Mouse (Mus musculus) olfactory bulb, adult 2 months (tissue): ENCODE measurements at regions not wholly inside any gene's neighbourhood (a gene's known extent, or its start where the extent isn't known, plus 50 kb on each side); places are given as distances from the start of the nearest gene placed in this dataset.

ENCODE experiments used
- H3K27ac ChIP-seq: fragments of 200-500 bp; 2 replicates; pipeline ENCODE4 v1.5.1; 2012; ENCODE audit warnings: low read depth, low read length; ENCODE audit not compliant: insufficient read depth
- H3K4me1 ChIP-seq: fragments of 200-500 bp; 2 replicates; pipeline ENCODE4 v1.6.1; 2012; ENCODE audit warnings: low read length; ENCODE audit not compliant: control insufficient read depth, insufficient read depth
- H3K4me3 ChIP-seq: fragments of 200-500 bp; 2 replicates; pipeline ENCODE4 v1.5.1; 2012; ENCODE audit warnings: mild to moderate bottlenecking, low read depth, low read length, moderate library complexity; ENCODE audit not compliant: insufficient read depth
- CTCF ChIP-seq: fragments of 200-500 bp; IDR thresholded peaks from 2 replicates; pipeline ENCODE4 v1.5.1; 2012; ENCODE audit warnings: low read depth, mild to moderate bottlenecking, low read length, moderate library complexity; ENCODE audit not compliant: insufficient read depth
- POLR2A ChIP-seq: fragments of 200-500 bp; IDR thresholded peaks from 2 replicates; pipeline ENCODE4 v1.6.1; 2012; ENCODE audit warnings: mild to moderate bottlenecking, low read depth, low read length, moderate library complexity; ENCODE audit not compliant: insufficient read depth
- WGBS: fragments of 180-500 bp; shearing (Covaris S2); methylation state at CpG from one replicate; pipeline ENCODE4 v1.1.7; 2018; 5-methylcytosine and 5-hydroxymethylcytosine counted together

DNA sequence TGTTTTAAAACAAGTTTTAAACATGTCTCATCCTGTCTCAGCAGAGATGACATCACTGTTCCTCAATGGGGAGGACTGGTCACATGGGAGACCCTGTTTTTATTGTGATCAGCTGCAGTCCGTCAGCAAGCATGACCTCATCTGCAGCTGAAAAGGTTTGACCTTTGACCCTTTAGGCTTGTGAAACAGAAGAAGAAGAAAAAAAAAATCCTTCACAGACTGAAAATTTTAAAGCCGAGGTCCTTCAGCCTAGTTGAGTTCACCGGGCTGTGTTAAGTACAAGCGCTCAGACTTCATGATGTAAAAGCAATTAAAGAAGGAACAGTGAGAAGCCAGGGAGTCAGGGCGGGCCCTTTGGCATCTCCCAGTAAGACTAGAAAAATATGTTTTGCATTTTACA is 104.7 kb upstream of the Dcbld2 start:
- H3K4me3 ChIP-seq, result no peak overlapping the region
- TF ChIP-seq CTCF (no peak), POLR2A (no peak)
- 61% methylated on average over 5 of the region's 5 CpGs for whole genome bisulfite sequencing
- no peaks in the 10 kb centered on the region for H3K4me1 ChIP-seq
- no peak overlapping the region for H3K27ac ChIP-seq

DNA sequence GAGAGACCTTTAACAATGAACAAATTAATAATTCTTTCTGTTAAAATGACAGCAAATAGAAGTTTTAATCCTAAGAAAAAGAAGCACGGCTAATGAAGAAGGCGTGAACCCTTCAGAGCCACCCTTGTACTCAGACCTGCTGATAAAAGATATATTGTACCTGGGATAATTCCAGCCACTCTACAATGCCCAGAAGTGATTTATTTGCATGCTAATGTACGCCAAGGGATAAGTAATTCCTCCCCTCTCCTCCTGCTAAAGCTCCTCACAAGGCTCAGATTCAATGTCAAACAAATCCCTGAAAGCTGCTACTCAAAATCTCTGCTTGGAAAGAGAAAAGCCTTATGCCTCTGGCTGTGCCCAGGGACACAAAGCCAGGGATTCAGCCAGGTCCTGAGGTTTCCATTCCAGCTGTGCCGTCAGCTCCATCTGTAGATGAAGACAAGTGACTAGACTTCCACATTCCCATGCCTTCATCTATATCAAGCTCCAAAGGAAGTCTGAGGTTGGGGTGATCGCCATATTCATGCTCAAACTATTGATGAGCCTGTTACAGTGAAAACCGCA is 91.3 kb upstream of the Dcbld2 start:
- Histone ChIP-seq H3K4me1 (no peaks in the 10 kb centered on the region), H3K4me3 (no peak overlapping the region), H3K27ac (no peak overlapping the region)
- WGBS, result 49% methylated on average over 6 of the region's 6 CpGs
- TF ChIP-seq POLR2A (no peak), CTCF (no peak)

DNA sequence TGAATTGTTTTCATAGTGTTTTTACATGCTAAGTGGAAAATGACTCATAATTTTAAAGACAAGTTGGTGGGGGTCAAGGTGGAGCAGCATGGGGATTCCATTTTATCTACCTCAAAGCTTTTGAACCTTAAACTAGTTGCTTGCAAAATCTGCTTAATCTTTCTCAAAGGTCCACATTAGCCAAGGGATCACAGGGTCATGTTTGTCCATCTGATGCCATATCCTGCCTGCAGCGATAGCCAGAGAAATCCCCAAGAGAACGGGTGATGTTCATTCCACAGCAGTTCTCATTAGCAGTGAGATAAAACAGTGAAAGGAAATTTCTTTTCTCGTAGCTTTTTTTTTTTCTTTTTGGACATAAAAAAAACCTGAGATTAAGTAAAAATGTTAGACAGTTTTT is 77.2 kb upstream of the Dcbld2 start:
- H3K27ac ChIP-seq, result no peak overlapping the region
- H3K4me1 ChIP-seq, result no peaks in the 10 kb centered on the region
- 76% methylated on average over 3 of the region's 3 CpGs for WGBS
- TF ChIP-seq POLR2A (no peak), CTCF (no peak)
- no peak overlapping the region for H3K4me3 ChIP-seq

DNA sequence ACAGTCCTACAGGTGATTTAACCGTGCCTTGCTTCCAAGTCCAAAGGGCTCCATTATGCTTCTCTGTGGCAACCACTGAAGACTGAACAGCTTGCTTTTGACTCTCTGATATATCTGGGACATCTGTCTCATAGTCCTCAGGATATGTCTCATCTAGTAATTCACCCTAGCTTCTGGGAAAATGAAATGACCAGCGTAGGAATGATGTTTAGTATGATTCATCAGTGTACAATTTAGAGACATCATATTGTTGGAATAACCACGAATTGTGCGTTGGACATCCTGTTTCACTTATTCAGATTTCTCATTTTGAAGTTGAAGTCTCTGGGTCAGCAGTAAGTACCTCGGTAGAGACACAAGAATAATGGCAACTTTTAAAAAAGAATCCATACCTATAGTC is 64.3 kb upstream of the Dcbld2 start:
- 95% methylated on average over 5 of the region's 5 CpGs for WGBS
- H3K4me3 ChIP-seq, result no peak overlapping the region
- H3K4me1 ChIP-seq, result no peaks in the 10 kb centered on the region
- H3K27ac ChIP-seq, result no peak overlapping the region
- no peak for TF ChIP-seq CTCF
- no peak for TF ChIP-seq POLR2A

DNA sequence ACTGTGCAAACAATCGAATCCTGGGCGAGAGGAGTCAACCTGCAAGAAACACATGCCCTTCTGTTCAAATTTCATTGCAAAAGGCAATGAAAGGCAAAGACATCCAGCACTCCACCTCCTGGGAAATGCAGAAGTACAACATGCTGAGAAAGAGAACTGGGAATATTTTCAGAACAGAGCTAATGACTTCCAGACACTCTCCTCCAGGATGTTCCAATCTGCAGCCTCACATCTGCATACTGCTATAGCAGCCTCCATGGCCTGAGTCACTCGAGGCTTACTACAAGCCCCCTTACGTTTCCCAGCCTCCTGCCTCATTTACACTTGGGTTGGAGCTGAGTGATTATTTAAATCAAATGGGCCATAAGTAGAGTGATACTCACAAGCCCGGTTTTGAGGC is 58.9 kb upstream of the Dcbld2 start:
- 41% methylated on average over 5 of the region's 5 CpGs for WGBS
- TF ChIP-seq POLR2A (no peak), CTCF (no peak)
- no peaks in the 10 kb centered on the region for H3K4me1 ChIP-seq
- no peak overlapping the region for H3K4me3 ChIP-seq
- H3K27ac ChIP-seq, result no peak overlapping the region

DNA sequence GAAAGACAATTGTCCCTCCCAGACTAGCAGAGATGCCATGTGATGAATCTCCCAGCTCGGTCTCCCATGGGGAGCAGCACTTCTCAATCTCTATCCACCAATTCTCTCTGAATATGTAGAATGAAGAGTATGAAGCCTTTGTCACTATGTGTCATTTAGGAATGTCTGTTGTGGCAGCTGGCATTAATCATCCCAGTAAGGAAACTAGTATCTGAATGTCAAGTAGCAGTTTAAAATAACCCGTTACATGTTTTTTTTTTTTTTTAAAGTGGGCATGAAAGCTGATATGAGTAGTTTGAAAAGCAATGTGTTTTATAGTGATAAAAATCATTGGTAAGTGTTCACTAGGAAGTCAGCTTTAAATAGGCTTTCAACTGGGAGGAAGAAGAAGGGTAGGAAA is 58.4 kb upstream of the Dcbld2 start:
- no peak overlapping the region for H3K27ac ChIP-seq
- 69% methylated on average over 2 of the region's 2 CpGs for WGBS
- H3K4me1 ChIP-seq, result peaks cover 2% of the 10 kb centered on the region; the same call in 1 of the 2 replicates
- TF ChIP-seq POLR2A (no peak), CTCF (no peak)
- H3K4me3 ChIP-seq, result no peak overlapping the region

DNA sequence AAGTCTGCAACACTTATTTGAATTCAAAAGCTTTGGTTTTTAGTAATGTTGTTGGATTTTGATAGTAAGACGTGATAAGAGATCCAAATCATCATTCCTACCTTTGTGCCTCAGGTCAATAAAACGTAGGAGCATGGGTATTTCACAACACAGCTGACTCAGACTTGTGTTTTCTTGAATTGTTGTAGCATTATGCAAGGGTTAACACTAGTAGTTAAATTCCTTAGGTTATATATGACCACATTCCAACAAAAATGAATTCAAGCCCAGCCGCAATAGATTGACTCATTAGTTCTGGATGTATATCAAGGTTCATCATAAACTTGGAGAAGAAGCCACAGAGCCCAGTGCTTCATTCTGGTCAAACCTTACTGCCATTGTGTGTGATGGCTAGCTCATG is 56.1 kb upstream of the Dcbld2 start:
- TF ChIP-seq CTCF (no peak), POLR2A (no peak)
- H3K4me3 ChIP-seq, result no peak overlapping the region
- 90% methylated on average over 3 of the region's 3 CpGs for WGBS
- no peak overlapping the region for H3K27ac ChIP-seq
- peaks cover 2% of the 10 kb centered on the region; the same call in 1 of the 2 replicates for H3K4me1 ChIP-seq

DNA sequence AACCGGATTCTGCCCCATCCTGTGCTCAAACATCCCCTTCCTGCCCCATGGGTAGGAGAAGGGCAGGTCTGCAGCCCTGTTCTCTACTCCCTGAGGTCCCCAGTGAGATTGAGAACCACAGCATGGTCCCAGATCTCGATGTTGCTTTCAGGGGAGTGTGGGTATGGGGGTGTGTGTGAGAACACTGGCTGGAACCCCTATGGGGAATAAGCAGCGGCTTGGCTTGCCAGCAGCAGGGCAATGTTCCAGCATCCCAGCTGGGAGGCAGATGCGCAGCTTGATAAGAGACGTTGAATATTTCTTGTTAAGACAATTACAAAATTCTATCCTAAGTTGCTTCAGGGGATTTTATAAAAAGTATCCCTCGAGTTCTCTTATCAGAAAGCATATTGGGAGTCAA is 53.7 kb upstream of the Dcbld2 start:
- 28% methylated on average over 6 of the region's 6 CpGs for WGBS
- Histone ChIP-seq H3K27ac (no peak overlapping the region), H3K4me3 (no peak overlapping the region), H3K4me1 (peaks cover 2% of the 10 kb centered on the region; the same call in 1 of the 2 replicates)
- no peak for TF ChIP-seq CTCF
- TF ChIP-seq POLR2A, result no peak
